Comparison of ENCODE assay signal across 8 mouse cellular contexts in the genomic region with DNA sequence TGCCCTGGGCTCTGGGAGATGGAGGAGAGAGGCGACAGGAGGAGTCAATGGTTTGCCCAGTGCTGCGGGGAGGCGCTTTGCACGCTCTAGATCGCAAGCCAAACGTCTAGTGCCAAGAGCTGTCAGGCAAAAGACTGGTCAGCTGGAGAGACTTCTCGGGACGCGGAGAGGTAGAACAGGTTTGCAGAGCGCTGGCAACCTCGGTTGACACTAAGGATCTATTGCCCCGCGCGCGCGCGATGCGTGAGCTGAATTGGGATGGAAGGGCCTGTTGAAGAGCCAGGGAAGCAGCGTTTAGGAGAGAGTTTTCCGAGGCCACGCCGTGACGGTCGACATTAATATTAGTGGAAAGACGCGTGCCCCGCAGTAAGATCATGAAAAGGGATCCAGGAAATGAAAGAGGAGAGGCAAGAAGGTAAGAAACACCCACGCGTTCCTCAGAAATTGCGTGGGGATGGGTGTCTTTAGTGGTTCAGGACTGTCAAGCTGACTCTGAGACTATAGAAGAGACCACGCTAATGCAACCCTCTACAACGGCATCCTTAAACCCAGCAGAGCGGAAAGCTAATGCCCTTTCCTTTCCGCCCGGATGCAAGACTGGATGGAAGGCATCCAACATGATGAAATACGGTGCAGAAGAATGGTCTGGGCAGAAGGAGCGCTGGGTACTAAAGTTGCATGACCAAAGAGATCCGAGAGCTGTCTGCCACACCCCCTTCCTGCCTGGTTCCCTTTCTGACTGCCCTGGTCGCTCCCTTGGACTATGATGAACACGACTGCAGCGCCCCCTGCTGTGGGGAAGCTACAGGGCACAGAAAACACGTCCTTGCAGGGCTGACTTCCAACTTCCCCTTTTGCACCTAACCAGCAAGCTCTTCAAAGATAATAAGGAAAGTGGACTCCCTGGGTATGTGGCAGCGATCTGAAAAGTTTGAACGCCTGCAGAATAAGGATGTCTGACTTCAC. TPM values are rescaled to one million over a fixed set of nuclear protein-coding genes. Genes with fewer than 3 reads are reported as not detected.
A peak's percentile ranks its signal among the peaks of the same experiment; 100 is the strongest.
DNase-seq lines count a peak whose midpoint lies in the region; ATAC-seq and TF ChIP-seq lines count a peak whose summit lies in the region.

No protein-coding gene starts in this region.

- DNase-seq in c-Kit-positive CD71-positive TER-119-positive erythroid progenitor cells, embryonic 14.5 days (ENCODE audit: low spot score) = peak; percentile 84
- peak; percentile 94 to 98 for DNase-seq in heart, postnatal 10 days
- DNase-seq in large intestine, adult 2 months (ENCODE audit: low read depth, low spot score) = peak; percentile 94
- peak; percentile 95 for DNase-seq in liver, postnatal 0 days
- DNase-seq in testis, postnatal 10 days (ENCODE audit: low spot score) = peak; percentile 97

- peaks cover 15% of the 10 kb centered on the region for H3K4me1 ChIP-seq in E14TG2a.4 (replicated peaks; ENCODE audit: low read depth, low read length)
- H3K4me1 ChIP-seq in forebrain, embryonic 12.5 days = peaks cover 14% of the 10 kb centered on the region
- peaks cover 7% of the 10 kb centered on the region; the same call in 1 of the 2 replicates for H3K4me1 ChIP-seq in liver, postnatal 0 days (ENCODE audit: insufficient read depth)
- H3K4me1 ChIP-seq in neural tube, embryonic 14.5 days (ENCODE audit: control insufficient read depth, insufficient read depth, low read length) = peaks cover 20% of the 10 kb centered on the region; the same call in 1 of the 2 replicates

- TF ChIP-seq EP300 in liver, postnatal 0 days (IDR thresholded peaks at IDR 0.05; ENCODE audit: low read depth) = no peak

- H3K4me3 ChIP-seq in E14TG2a.4 (replicated peaks; ENCODE audit: low read length) = peak overlapping the region; percentile 88
- peak overlapping the region; percentile 68 for H3K4me3 ChIP-seq in forebrain, embryonic 12.5 days (replicated peaks)
- H3K4me3 ChIP-seq in liver, postnatal 0 days (ENCODE audit: low read depth, low read length) = peak overlapping the region; percentile 75
- H3K4me3 ChIP-seq in neural tube, embryonic 14.5 days (ENCODE audit: low read depth, low read length) = peak overlapping the region; percentile 76

- H3K9me3 ChIP-seq in E14TG2a.4 (ENCODE audit: low read length) = no peaks in the 10 kb centered on the region
- H3K9me3 ChIP-seq in forebrain, embryonic 12.5 days = no peaks in the 10 kb centered on the region
- no peaks in the 10 kb centered on the region for H3K9me3 ChIP-seq in liver, postnatal 0 days (ENCODE audit: low read length)
- H3K9me3 ChIP-seq in neural tube, embryonic 14.5 days (ENCODE audit: control insufficient read depth, low read length) = no peaks in the 10 kb centered on the region

- H3K27ac ChIP-seq in forebrain, embryonic 12.5 days = peak overlapping the region; percentile 80; the same call in 1 of the 2 replicates
- no peak overlapping the region for H3K27ac ChIP-seq in liver, postnatal 0 days (ENCODE audit: low read depth)
- peak overlapping the region; percentile 83 for H3K27ac ChIP-seq in neural tube, embryonic 14.5 days (ENCODE audit: low read depth, low read length)

- peak; percentile 74 for ATAC-seq in forebrain, embryonic 12.5 days (ENCODE audit: low FRiP score)
- peak; percentile 73 for ATAC-seq in liver, postnatal 0 days
- ATAC-seq in neural tube, embryonic 14.5 days (ENCODE audit: low read depth) = peak; percentile 80

- H3K27me3 ChIP-seq in E14TG2a.4 (ENCODE audit: insufficient read depth, low read length) = peaks cover 39% of the 10 kb centered on the region
- H3K27me3 ChIP-seq in forebrain, embryonic 12.5 days = peaks cover 19% of the 10 kb centered on the region
- peaks cover 3% of the 10 kb centered on the region; the same call in 1 of the 2 replicates for H3K27me3 ChIP-seq in liver, postnatal 0 days (ENCODE audit: insufficient read depth, low read length)
- no peaks in the 10 kb centered on the region for H3K27me3 ChIP-seq in neural tube, embryonic 14.5 days (ENCODE audit: control insufficient read depth, insufficient read depth, low read length)

- intact Hi-C loops in heart, postnatal 10 days (cut with DNase I) = loop anchor here (1.0 to 10.0 kb wide), 6 partner anchors 142 to 1790 kb away; no protein-coding TSS in a partner anchor

- WGBS in forebrain, embryonic 12.5 days = under 1% methylated on average over 44 of the region's 44 CpGs
- WGBS in large intestine, adult 2 months = under 1% methylated on average over 44 of the region's 44 CpGs
- 1% methylated on average over 44 of the region's 44 CpGs for WGBS in liver, postnatal 0 days (ENCODE audit: insufficient replicate concordance)
- under 1% methylated on average over 44 of the region's 44 CpGs for WGBS in neural tube, embryonic 14.5 days

- H3K9ac ChIP-seq in forebrain, embryonic 12.5 days = peak overlapping the region; percentile 80
- no peak overlapping the region for H3K9ac ChIP-seq in liver, postnatal 0 days (replicated peaks)
- peak overlapping the region; percentile 74 for H3K9ac ChIP-seq in neural tube, embryonic 14.5 days (replicated peaks; ENCODE audit: low read depth, low read length)

- H3K4me2 ChIP-seq in forebrain, embryonic 12.5 days = peak overlapping the region; percentile 92
- H3K4me2 ChIP-seq in liver, postnatal 0 days (ENCODE audit: low read depth, low read length) = peak overlapping the region; percentile 96
- H3K4me2 ChIP-seq in neural tube, embryonic 14.5 days (ENCODE audit: low read depth, low read length) = peak overlapping the region; percentile 76

- no peaks in the 10 kb centered on the region for H3K36me3 ChIP-seq in E14TG2a.4 (ENCODE audit: insufficient read depth, low read length)
- H3K36me3 ChIP-seq in forebrain, embryonic 12.5 days (replicated peaks) = no peaks in the 10 kb centered on the region
- no peaks in the 10 kb centered on the region for H3K36me3 ChIP-seq in liver, postnatal 0 days (replicated peaks; ENCODE audit: insufficient read depth, low read length)
- H3K36me3 ChIP-seq in neural tube, embryonic 14.5 days (ENCODE audit: control insufficient read depth, insufficient read depth, low read length) = no peaks in the 10 kb centered on the region

- peak; percentile 78 for TF ChIP-seq CTCF in E14TG2a.4 (conservative IDR thresholded peaks at IDR 0.05; ENCODE audit: low read length)
- peak; percentile 95 for TF ChIP-seq CTCF in liver, postnatal 0 days (IDR thresholded peaks at IDR 0.05; ENCODE audit: low read depth)

RNA-seq across cellular contexts. Expression of a gene that starts 0.7 kb away (rescaled TPM):
- 9.6 and 10.3 TPM in 2 replicates for polyA plus RNA-seq in forebrain, embryonic 12.5 days (2016; fragmentation: Nextera tagmentation; extraction: Ambion mirVana)
- 1 to 10 TPM; 5.2 to 6.3 TPM for total RNA-seq in heart, postnatal 10 days (2021)
- polyA plus RNA-seq in large intestine, adult 2 months (2012; rRNA removed) = 3.5 and 5.2 TPM in 2 replicates
- 1.3 and 1.6 TPM in 2 replicates for polyA plus RNA-seq in liver, postnatal 0 days (2015; fragmentation: Nextera tagmentation; extraction: Ambion mirVana)
- 8.4 and 9.2 TPM in 2 replicates for polyA plus RNA-seq in neural tube, embryonic 14.5 days (2014; fragmentation: Nextera tagmentation; extraction: Ambion mirVana)
